Mouse (Mus musculus) bone marrow macrophage, adult 2 months (primary cell): Measurements from ENCODE around the gene Gria1. TPM values are rescaled to one million over a fixed set of nuclear protein-coding genes. Genes with fewer than 3 reads are reported as not detected.

Experiments used
- H3K27ac ChIP-seq: 2 replicates; pipeline ENCODE4 v1.5.1; 2012; ENCODE audit warnings: low read depth, low read length; ENCODE audit not compliant: insufficient read depth
- H3K4me1 ChIP-seq: 2 replicates; pipeline ENCODE4 v1.6.1; 2012; ENCODE audit warnings: low read length; ENCODE audit not compliant: control insufficient read depth, insufficient read depth
- H3K4me3 ChIP-seq: 2 replicates; pipeline ENCODE4 v1.5.1; 2012; ENCODE audit warnings: mild to moderate bottlenecking, low read length, moderate library complexity; ENCODE audit not compliant: insufficient read depth
- CTCF ChIP-seq: IDR thresholded peaks from 2 replicates; pipeline ENCODE4 v1.5.1; 2012; ENCODE audit warnings: low read depth, mild to moderate bottlenecking, low read length, moderate library complexity
- POLR2A ChIP-seq: IDR thresholded peaks from 2 replicates; pipeline ENCODE4 v1.6.1; 2012; ENCODE audit warnings: mild to moderate bottlenecking, low read depth, low read length, borderline replicate concordance
- polyA plus RNA-seq: library from polyadenylated mRNA; stranded (reverse); fragments of >200 nt; gene quantifications from 2 replicates; pipeline ENCODE4 v1.2.4, GENCODE M21; 2012; ENCODE audit not compliant: missing spikeins, insufficient read depth, insufficient read length

Gria1 gene
- polyA plus RNA-seq, 1 experiment, result not detected

- H3K4me3 ChIP-seq, result no peak overlapping the region
- H3K4me1 ChIP-seq, result no peaks in the 10 kb centered on the region
- no peak overlapping the region for H3K27ac ChIP-seq
- no peak for TF ChIP-seq CTCF
- no peak for TF ChIP-seq POLR2A
These were observed 1.2 kb downstream of the Gria1 start for GRCm38 (mm10) chr11:57012287-57012921.

GRCm38 (mm10) chr11:57013464-57014190 is 2.4 kb downstream of the Gria1 start:
- TF ChIP-seq CTCF, result no peak
- TF ChIP-seq POLR2A, result no peak
- Histone ChIP-seq H3K4me1 (no peaks in the 10 kb centered on the region), H3K27ac (no peak overlapping the region), H3K4me3 (no peak overlapping the region)

GRCm38 (mm10) chr11:57014396-57014795 is 3.2 kb downstream of the Gria1 start:
- no peaks in the 10 kb centered on the region for H3K4me1 ChIP-seq

GRCm38 (mm10) chr11:57018536-57018935 is 7.3 kb downstream of the Gria1 start:
- H3K4me3 ChIP-seq, result no peak overlapping the region
- no peak overlapping the region for H3K27ac ChIP-seq
- no peak for TF ChIP-seq CTCF
- TF ChIP-seq POLR2A, result no peak
- no peaks in the 10 kb centered on the region for H3K4me1 ChIP-seq

More at GRCm38 (mm10) chr11:57014396-57014795, 3.2 kb downstream of the Gria1 start:
- Histone ChIP-seq H3K4me3 (no peak overlapping the region), H3K27ac (no peak overlapping the region)
- TF ChIP-seq CTCF, result no peak
- TF ChIP-seq POLR2A, result no peak

GRCm38 (mm10) chr11:57022400-57022799 is 11.2 kb downstream of the Gria1 start:
- TF ChIP-seq CTCF (no peak), POLR2A (no peak)

GRCm38 (mm10) chr11:57030448-57030847 is 19.3 kb downstream of the Gria1 start:
- no peaks in the 10 kb centered on the region for H3K4me1 ChIP-seq
- no peak overlapping the region for H3K4me3 ChIP-seq
- TF ChIP-seq POLR2A, result no peak
- no peak for TF ChIP-seq CTCF
- no peak overlapping the region for H3K27ac ChIP-seq

More at GRCm38 (mm10) chr11:57022400-57022799, 11.2 kb downstream of the Gria1 start:
- H3K4me3 ChIP-seq, result no peak overlapping the region
- no peaks in the 10 kb centered on the region for H3K4me1 ChIP-seq
- H3K27ac ChIP-seq, result no peak overlapping the region

GRCm38 (mm10) chr11:57038807-57039206 is 27.6 kb downstream of the Gria1 start:
- Histone ChIP-seq H3K4me1 (no peaks in the 10 kb centered on the region), H3K27ac (no peak overlapping the region)
- TF ChIP-seq POLR2A (no peak), CTCF (no peak)

GRCm38 (mm10) chr11:57039306-57039705 is 28.1 kb downstream of the Gria1 start:
- TF ChIP-seq POLR2A, result no peak
- TF ChIP-seq CTCF, result no peak
- H3K27ac ChIP-seq, result no peak overlapping the region
- no peak overlapping the region for H3K4me3 ChIP-seq
- H3K4me1 ChIP-seq, result no peaks in the 10 kb centered on the region

More at GRCm38 (mm10) chr11:57038807-57039206, 27.6 kb downstream of the Gria1 start:
- no peak overlapping the region for H3K4me3 ChIP-seq

GRCm38 (mm10) chr11:57042057-57042456 is 30.9 kb downstream of the Gria1 start:
- Histone ChIP-seq H3K4me1 (no peaks in the 10 kb centered on the region), H3K4me3 (no peak overlapping the region), H3K27ac (no peak overlapping the region)
- no peak for TF ChIP-seq CTCF
- TF ChIP-seq POLR2A, result no peak

GRCm38 (mm10) chr11:57044146-57044545 is 33.0 kb downstream of the Gria1 start:
- no peak overlapping the region for H3K27ac ChIP-seq
- H3K4me3 ChIP-seq, result no peak overlapping the region
- TF ChIP-seq CTCF, result no peak
- no peak for TF ChIP-seq POLR2A
- H3K4me1 ChIP-seq, result no peaks in the 10 kb centered on the region
